Mouse (Mus musculus): Measurements from ENCODE around the gene Hist3h2ba. TPM values are rescaled to one million over a fixed set of nuclear protein-coding genes. Genes with fewer than 3 reads are reported as not detected.

The Hist3h2ba gene
- total and polyA plus RNA-seq, 3 experiments, result 0.21 to 48.2 TPM; not detected in 1

- TF ChIP-seq HCFC1 (IDR thresholded peaks at IDR 0.05; ENCODE audit: low read depth, low read length), result no peak
Observed at GRCm38 (mm10) chr11:58974414-58974813, 25.7 kb downstream of the Hist3h2ba start (continued).

- Histone ChIP-seq H3K36me3 (ENCODE audit: control insufficient read depth in 1 of 2, insufficient read depth in 2 of 2, low read length in 2 of 2) (peaks cover 2 to 25% of the 10 kb centered on the region in 2 experiments; a peak in 3 of 4 replicates), H3K27ac (ENCODE audit: control insufficient read depth, low read depth, low read length) (peak overlapping the region; percentile 89), H3K9ac (ENCODE audit: control insufficient read depth, low read depth, low read length, poor library complexity, severe bottlenecking) (peak overlapping the region; percentile 81), H3K27me3 (ENCODE audit: control insufficient read depth in 1 of 2, insufficient read depth in 2 of 2, low read length in 2 of 2) (no peaks in the 10 kb centered on the region), H3K4me1 (ENCODE audit: control insufficient read depth in 1 of 2, insufficient read depth in 2 of 2, low read length in 2 of 2) (peaks cover 15 to 18% of the 10 kb centered on the region in 2 experiments), H3K9me3 (replicated peaks; ENCODE audit: insufficient read depth, low read length) (no peaks in the 10 kb centered on the region), H3K4me3 (ENCODE audit: control insufficient read depth in 1 of 2, insufficient read depth in 1 of 2, low read depth in 2 of 2, low read length in 2 of 2) (peak overlapping the region; percentile 88 to 97), H3K79me2 (ENCODE audit: control insufficient read depth, insufficient read depth, low read length, poor library complexity) (peaks cover 54% of the 10 kb centered on the region)
- peak; percentile 65 for DNase-seq (ENCODE audit: low read depth, low spot score)
- TF ChIP-seq UBTF (IDR thresholded peaks at IDR 0.05; ENCODE audit: borderline replicate concordance, insufficient read depth, low read depth, low read length) (peak; percentile 89; the same call in 1 of the 2 replicates), RAD21 (IDR thresholded peaks at IDR 0.05; ENCODE audit: low read depth, low read length) (no peak), HCFC1 (IDR thresholded peaks at IDR 0.05; ENCODE audit: low read depth, low read length) (0 out of 2 replicates have a peak, but pooled peaks have one; percentile 31)
Observed at GRCm38 (mm10) chr11:58977150-58977549, 28.4 kb downstream of the Hist3h2ba start.

GRCm38 (mm10) chr11:58977607-58978026, 28.9 kb downstream of the Hist3h2ba start:
- Histone ChIP-seq H3K9ac (ENCODE audit: control insufficient read depth, low read depth, low read length, poor library complexity, severe bottlenecking) (peak overlapping the region; percentile 81), H3K4me1 (ENCODE audit: control insufficient read depth in 1 of 2, insufficient read depth in 2 of 2, low read length in 2 of 2) (peaks cover 15 to 18% of the 10 kb centered on the region in 2 experiments), H3K79me2 (ENCODE audit: control insufficient read depth, insufficient read depth, low read length, poor library complexity) (peaks cover 52% of the 10 kb centered on the region), H3K27me3 (ENCODE audit: control insufficient read depth in 1 of 2, insufficient read depth in 2 of 2, low read length in 2 of 2) (no peaks in the 10 kb centered on the region), H3K4me3 (ENCODE audit: control insufficient read depth in 1 of 2, insufficient read depth in 1 of 2, low read depth in 2 of 2, low read length in 2 of 2) (peak overlapping the region; percentile 88 to 97), H3K27ac (ENCODE audit: control insufficient read depth, low read depth, low read length) (peak overlapping the region; percentile 89), H3K9me3 (replicated peaks; ENCODE audit: insufficient read depth, low read length) (no peaks in the 10 kb centered on the region), H3K36me3 (ENCODE audit: control insufficient read depth in 1 of 2, insufficient read depth in 2 of 2, low read length in 2 of 2) (peaks cover 5 to 23% of the 10 kb centered on the region in 2 experiments; a peak in 3 of 4 replicates)
- peak; percentile 67 for DNase-seq (ENCODE audit: low read depth, low spot score)
- TF ChIP-seq POLR2A (IDR thresholded peaks at IDR 0.05; ENCODE audit: control insufficient read depth in 1 of 2, insufficient read depth in 1 of 2, low read depth in 1 of 2, low read length in 2 of 2, poor library complexity in 1 of 2) (peak in 1 of 2 experiments; percentile 71; a peak in 1 of 4 replicates), ZMIZ1 (IDR thresholded peaks at IDR 0.05; ENCODE audit: low read depth, low read length) (no peak), MXI1 (IDR thresholded peaks at IDR 0.05; ENCODE audit: low read depth, low read length) (peak; percentile 87; the same call in 1 of the 2 replicates), RCOR1 (IDR thresholded peaks at IDR 0.05; ENCODE audit: low read depth, low read length) (0 out of 2 replicates have a peak, but pooled peaks have one; percentile 14), POLR2AphosphoS5 (IDR thresholded peaks at IDR 0.05; ENCODE audit: borderline replicate concordance, low read depth, low read length) (no peak), USF2 (IDR thresholded peaks at IDR 0.05; ENCODE audit: borderline replicate concordance in 1 of 2, insufficient read depth in 1 of 2, low read depth in 1 of 2, low read length in 2 of 2) (no peak), MYC (IDR thresholded peaks at IDR 0.05; ENCODE audit: low read depth, low read length) (no peak), SIN3A (IDR thresholded peaks at IDR 0.05; ENCODE audit: low read length) (no peak), BHLHE40 (IDR thresholded peaks at IDR 0.05; ENCODE audit: borderline replicate concordance, low read depth, low read length) (no peak), MAX (IDR thresholded peaks at IDR 0.05; ENCODE audit: low read length) (peak; percentile 72), HCFC1 (IDR thresholded peaks at IDR 0.05; ENCODE audit: low read depth, low read length) (no peak)

All from MEL (cell line).